Mouse (Mus musculus): ENCODE data around the gene Ntan1. TPM values are rescaled to one million over a fixed set of nuclear protein-coding genes. Genes with fewer than 3 reads are reported as not detected.
"Not testable (repeated sequence)": the region's sequence is repeated elsewhere in the genome, so short reads cannot be mapped to it uniquely, and the experiment has no call there.

Gene Ntan1
- polyA plus RNA-seq, 1 experiment = 34.3 TPM

- Histone ChIP-seq H3K4me1 (no peaks in the 10 kb centered on the region; the same call in 1 of the 2 replicates), H3K27me3 (replicated peaks) (no peaks in the 10 kb centered on the region), H3K36me3 (replicated peaks; ENCODE audit: low read length) (peaks cover 61% of the 10 kb centered on the region), H3K9me3 (no peaks in the 10 kb centered on the region), H3K4me3 (replicated peaks) (no peak overlapping the region)
- no peak for TF ChIP-seq FLI1 (IDR thresholded peaks at IDR 0.05; ENCODE audit: low read length)
- no peak for TF ChIP-seq GATA1 (IDR thresholded peaks at IDR 0.05; ENCODE audit: borderline replicate concordance, low read length)
Measured at GRCm38 (mm10) chr16:13866616-13867015, 48.0 kb downstream of the Ntan1 start.

GRCm38 (mm10) chr16:13867406-13867805 is 48.8 kb downstream of the Ntan1 start:
- H3K27me3 ChIP-seq (replicated peaks); H3K4me3 ChIP-seq (replicated peaks); H3K9me3 ChIP-seq; H3K4me1 ChIP-seq: not testable (repeated sequence)
- H3K36me3 ChIP-seq (replicated peaks; ENCODE audit: low read length) = peaks cover 65% of the 10 kb centered on the region

- Histone ChIP-seq H3K9me3 (no peaks in the 10 kb centered on the region), H3K4me1 (no peaks in the 10 kb centered on the region; the same call in 1 of the 2 replicates), H3K4me3 (replicated peaks) (no peak overlapping the region), H3K36me3 (replicated peaks; ENCODE audit: low read length) (peaks cover 59% of the 10 kb centered on the region), H3K27me3 (replicated peaks) (no peaks in the 10 kb centered on the region)
- no peak for TF ChIP-seq GATA1 (IDR thresholded peaks at IDR 0.05; ENCODE audit: borderline replicate concordance, low read length)
- TF ChIP-seq FLI1 (IDR thresholded peaks at IDR 0.05; ENCODE audit: low read length) = no peak
Measured at GRCm38 (mm10) chr16:13867910-13868514, 49.4 kb downstream of the Ntan1 start.

- Histone ChIP-seq H3K4me3 (replicated peaks) (no peak overlapping the region), H3K36me3 (replicated peaks; ENCODE audit: low read length) (peaks cover 65% of the 10 kb centered on the region), H3K9me3 (no peaks in the 10 kb centered on the region), H3K4me1 (no peaks in the 10 kb centered on the region), H3K27me3 (replicated peaks) (no peaks in the 10 kb centered on the region)
- TF ChIP-seq GATA1 (IDR thresholded peaks at IDR 0.05; ENCODE audit: borderline replicate concordance, low read length) (no peak), FLI1 (IDR thresholded peaks at IDR 0.05; ENCODE audit: low read length) (no peak)
Measured at GRCm38 (mm10) chr16:13875483-13875882, 56.8 kb downstream of the Ntan1 start.

- TF ChIP-seq GATA1 (IDR thresholded peaks at IDR 0.05; ENCODE audit: borderline replicate concordance, low read length) (no peak), FLI1 (IDR thresholded peaks at IDR 0.05; ENCODE audit: low read length) (no peak)
- no peaks in the 10 kb centered on the region for H3K27me3 ChIP-seq (replicated peaks)
- no peaks in the 10 kb centered on the region for H3K9me3 ChIP-seq
- peaks cover 12% of the 10 kb centered on the region for H3K4me1 ChIP-seq
- no peak overlapping the region for H3K4me3 ChIP-seq (replicated peaks)
- peaks cover 25% of the 10 kb centered on the region for H3K36me3 ChIP-seq (replicated peaks; ENCODE audit: low read length)
Measured at GRCm38 (mm10) chr16:13883094-13883774, 64.6 kb downstream of the Ntan1 start.

Other genes starting within 250 kb of the Ntan1 start
- gene Parn, start 150.7 kb upstream of the Ntan1 start, polyA plus RNA-seq (2012; ENCODE audit: insufficient read depth, low replicate concordance) = 16.3 and 21.5 TPM in 2 replicates
- 2.6 TPM in 1 of 2 replicates, not detected in the other for gene Bfar, start 147.0 kb upstream of the Ntan1 start, polyA plus RNA-seq (2012; ENCODE audit: insufficient read depth, low replicate concordance)
- gene 3110001I22Rik, start 146.9 kb upstream of the Ntan1 start, polyA plus RNA-seq (2012; ENCODE audit: insufficient read depth, low replicate concordance) = 0.26 TPM in 1 of 2 replicates, not detected in the other
- 2.0 and 3.1 TPM in 2 replicates for gene Pla2g10, start 87.9 kb upstream of the Ntan1 start, polyA plus RNA-seq (2012; ENCODE audit: insufficient read depth, low replicate concordance)
- gene Rrn3, start 38.1 kb upstream of the Ntan1 start, polyA plus RNA-seq (2012; ENCODE audit: insufficient read depth, low replicate concordance) = 5.6 and 6.4 TPM in 2 replicates
- 5.4 and 11.4 TPM in 2 replicates for gene Pdxdc1, start 84.3 kb downstream of the Ntan1 start, polyA plus RNA-seq (2012; ENCODE audit: insufficient read depth, low replicate concordance)
- gene Mpv17l, start 84.3 kb downstream of the Ntan1 start, polyA plus RNA-seq (2012; ENCODE audit: insufficient read depth, low replicate concordance) = 0.20 TPM in 1 of 2 replicates, not detected in the other
- gene 2900011O08Rik, start 167.8 kb downstream of the Ntan1 start, polyA plus RNA-seq (2012; ENCODE audit: insufficient read depth, low replicate concordance) = 0.43 TPM in 1 of 2 replicates, not detected in the other
- 0.76 TPM in 1 of 2 replicates, not detected in the other for gene Ifitm7, start 168.0 kb downstream of the Ntan1 start, polyA plus RNA-seq (2012; ENCODE audit: insufficient read depth, low replicate concordance)